Mouse (Mus musculus) frontal cortex, adult (tissue): Measurements from ENCODE around the gene P2rx2.

Experiments used
- ATAC-seq: cut with Nextera tagmentation; 2 replicates; pipeline ENCODE4 v1.9.2; 2017; ENCODE audit warnings: mild to moderate bottlenecking, moderate library complexity, mixed read lengths; ENCODE audit not compliant: low TSS enrichment

The P2rx2 gene

GRCm38 (mm10) chr5:110330508-110330907 lies 12.5 kb downstream of the P2rx2 start:
- ATAC-seq: no peak

GRCm38 (mm10) chr5:110313127-110313526 lies 29.9 kb downstream of the P2rx2 start:
- no peak for ATAC-seq

GRCm38 (mm10) chr5:110308861-110309260 lies 34.2 kb downstream of the P2rx2 start:
- no peak for ATAC-seq

GRCm38 (mm10) chr5:110300591-110300990 lies 42.4 kb downstream of the P2rx2 start:
- ATAC-seq: no peak

GRCm38 (mm10) chr5:110296637-110297036 lies 46.4 kb downstream of the P2rx2 start:
- ATAC-seq: no peak

- ATAC-seq: no peak
Observed at GRCm38 (mm10) chr5:110291649-110292048, 51.4 kb downstream of the P2rx2 start.
